Mouse (Mus musculus) brain, embryonic 14.5 days (tissue): ENCODE results near the gene 2010005H15Rik.

Experiments
- CTCF ChIP-seq: fragments of 200-500 bp; IDR thresholded peaks from 2 replicates; pipeline ENCODE4 v1.5.1; 2012; ENCODE audit warnings: inconsistent platforms, mild to moderate bottlenecking, moderate library complexity, borderline replicate concordance; ENCODE audit not compliant: insufficient read depth, insufficient read length; ENCODE audit errors: extremely low read depth
- POLR2A ChIP-seq: fragments of 200-500 bp; IDR thresholded peaks from 2 replicates; pipeline ENCODE4 v1.6.1; 2012; ENCODE audit warnings: mild to moderate bottlenecking, inconsistent platforms, borderline replicate concordance; ENCODE audit not compliant: poor library complexity, insufficient read depth, insufficient read length, severe bottlenecking; ENCODE audit errors: extremely low read depth

- TF ChIP-seq POLR2A (no peak), CTCF (no peak)
These were observed 41.4 kb upstream of the 2010005H15Rik start for GRCm38 (mm10) chr16:36179910-36180309.
